Mouse (Mus musculus): ENCODE data around the gene Insl6.

The Insl6 gene

GRCm38 (mm10) chr19:29285451-29285869, 39.7 kb downstream of the Insl6 start:
- DNase-seq: no peak

- DNase-seq: no peak
These were observed 46.1 kb downstream of the Insl6 start for GRCm38 (mm10) chr19:29278944-29279587.

- DNase-seq: no peak
These were observed 48.7 kb downstream of the Insl6 start for GRCm38 (mm10) chr19:29276414-29276813.

GRCm38 (mm10) chr19:29272011-29272809, 52.9 kb downstream of the Insl6 start:
- no peak for DNase-seq

Data from lung, postnatal 4 days (tissue).